Mouse (Mus musculus) cerebellum, adult 2 months (tissue): ENCODE measurements around the gene Fam49a. TPM values are rescaled to one million over a fixed set of nuclear protein-coding genes. Genes with fewer than 3 reads are reported as not detected.
"Not testable (repeated sequence)": the region's sequence is repeated elsewhere in the genome, so short reads cannot be mapped to it uniquely, and the experiment has no call there.

Experiments
- DNase-seq, 2 experiments: peaks; one replicate each; pipeline ENCODE4 v3.0.0; 2021
- H3K27ac ChIP-seq: fragments of 200-500 bp; 2 replicates; pipeline ENCODE4 v1.5.1; 2012; ENCODE audit warnings: low read length, control low read depth, inconsistent platforms; ENCODE audit not compliant: insufficient read depth
- H3K27me3 ChIP-seq: fragments of 200-500 bp; 2 replicates; pipeline ENCODE4 v1.6.1; 2012; ENCODE audit warnings: inconsistent platforms, mild to moderate bottlenecking, low read length, moderate library complexity; ENCODE audit not compliant: control insufficient read depth, insufficient read depth
- H3K4me1 ChIP-seq: fragments of 200-500 bp; 2 replicates; pipeline ENCODE4 v1.6.1; 2011; ENCODE audit warnings: low read length; ENCODE audit not compliant: control insufficient read depth, insufficient read depth
- H3K4me3 ChIP-seq: fragments of 200-500 bp; replicated peaks from 2 replicates; pipeline ENCODE3; 2011; ENCODE audit warnings: mild to moderate bottlenecking, low read depth, low read length, control low read depth; ENCODE audit not compliant: insufficient read depth
- CTCF ChIP-seq: fragments of 200-500 bp; IDR thresholded peaks from 2 replicates; pipeline ENCODE4 v1.5.1; 2011; ENCODE audit warnings: low read depth, mild to moderate bottlenecking, control low read depth, low read length, moderate library complexity, borderline replicate concordance; ENCODE audit not compliant: insufficient read depth
- POLR2A ChIP-seq: fragments of 200-500 bp; IDR thresholded peaks from 2 replicates; pipeline ENCODE4 v1.6.1; 2011; ENCODE audit warnings: low read length, control low read depth, borderline replicate concordance; ENCODE audit not compliant: insufficient read depth
- WGBS: fragments of 180-500 bp; shearing (Covaris S2); methylation state at CpG from one replicate; pipeline ENCODE4 v1.1.7; 2018; 5-methylcytosine and 5-hydroxymethylcytosine counted together
- polyA plus RNA-seq: library from polyadenylated mRNA; depleted of rRNA; stranded (reverse); fragments of >200 nt; gene quantifications from 2 replicates; pipeline ENCODE4 v1.2.3, GENCODE M21; 2012

The Fam49a gene
- polyA plus RNA-seq, 1 experiment, result 19.6 TPM

DNA sequence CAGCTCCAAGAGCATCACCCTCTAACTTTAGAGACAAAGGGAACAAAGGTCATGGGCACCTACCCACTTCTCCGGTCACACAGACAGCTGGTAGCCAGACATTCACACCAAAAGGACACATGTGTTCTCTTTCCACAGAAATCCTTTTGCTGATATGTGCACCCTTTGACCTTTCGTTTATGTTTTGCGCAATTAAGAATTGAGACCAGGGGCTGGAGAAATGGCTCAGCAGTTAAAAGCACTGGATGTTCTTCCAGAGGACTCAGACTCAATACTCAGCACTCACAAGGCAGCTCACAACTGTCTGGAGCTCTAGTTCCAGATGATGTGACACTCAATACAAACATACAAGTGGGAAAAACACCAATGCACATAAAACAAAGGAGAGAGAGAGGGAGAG, 34.3 kb upstream of the Fam49a start:
- 92% methylated on average over 3 of the region's 3 CpGs for WGBS
- H3K4me1 ChIP-seq, result no peaks in the 10 kb centered on the region
- no peak overlapping the region for H3K4me3 ChIP-seq
- H3K27me3 ChIP-seq, result no peaks in the 10 kb centered on the region
- DNase-seq, result no peak
- no peak for TF ChIP-seq CTCF
- no peak for TF ChIP-seq POLR2A
- no peak overlapping the region for H3K27ac ChIP-seq

DNA sequence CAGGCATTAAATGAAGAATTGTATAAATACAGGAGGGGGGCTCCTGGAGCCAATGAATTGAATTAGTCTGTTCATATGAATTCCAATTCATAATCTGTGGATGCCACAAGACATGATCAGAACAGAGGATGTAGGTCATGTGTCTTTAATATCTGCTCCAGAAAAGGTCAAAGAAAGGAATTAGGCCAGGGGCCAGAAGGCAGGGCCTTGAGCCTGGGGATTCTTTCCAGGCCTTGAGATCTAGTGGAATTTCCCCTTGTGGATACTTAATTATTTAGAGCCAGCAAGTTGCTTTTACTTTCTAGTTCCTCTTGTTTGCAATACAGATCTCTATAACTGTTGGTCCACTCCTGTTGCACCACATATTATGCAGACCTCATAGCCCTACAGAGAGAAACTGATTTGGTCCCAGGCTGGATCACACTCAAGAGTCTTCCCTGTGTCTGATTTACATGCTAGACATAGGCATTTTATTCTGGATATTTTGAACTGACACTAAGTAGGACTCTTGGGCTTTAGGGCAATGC, 31.8 kb upstream of the Fam49a start:
- H3K27me3 ChIP-seq, result no peaks in the 10 kb centered on the region
- no peak for DNase-seq
- no peak overlapping the region for H3K4me3 ChIP-seq
- H3K27ac ChIP-seq, result no peak overlapping the region
- no peak for TF ChIP-seq CTCF
- TF ChIP-seq POLR2A, result no peak
- H3K4me1 ChIP-seq, result no peaks in the 10 kb centered on the region

DNA sequence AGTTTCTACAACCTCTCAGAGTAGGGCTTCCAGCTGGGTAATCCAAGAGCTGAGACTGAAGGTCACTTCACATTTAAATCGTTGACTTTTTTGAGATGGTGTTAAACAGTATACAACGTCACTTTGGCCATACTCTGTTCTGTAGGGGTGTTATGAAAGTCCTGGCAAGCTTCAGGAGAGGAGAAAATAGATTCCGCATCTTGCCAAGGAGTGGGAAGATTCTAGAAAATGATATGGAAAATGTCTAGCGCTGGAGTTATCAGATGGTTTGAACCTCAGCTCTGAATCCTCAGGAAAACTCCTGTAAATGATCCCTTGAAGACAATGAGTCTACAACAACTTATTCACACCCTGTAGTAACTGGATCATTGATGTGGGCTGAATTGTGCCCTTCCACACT, 29.8 kb upstream of the Fam49a start:
- 93% methylated on average over 4 of the region's 4 CpGs for WGBS
- no peaks in the 10 kb centered on the region for H3K4me1 ChIP-seq
- no peak for DNase-seq
- no peaks in the 10 kb centered on the region for H3K27me3 ChIP-seq
- no peak overlapping the region for H3K27ac ChIP-seq
- no peak for TF ChIP-seq CTCF
- TF ChIP-seq POLR2A, result no peak
- H3K4me3 ChIP-seq, result no peak overlapping the region

DNA sequence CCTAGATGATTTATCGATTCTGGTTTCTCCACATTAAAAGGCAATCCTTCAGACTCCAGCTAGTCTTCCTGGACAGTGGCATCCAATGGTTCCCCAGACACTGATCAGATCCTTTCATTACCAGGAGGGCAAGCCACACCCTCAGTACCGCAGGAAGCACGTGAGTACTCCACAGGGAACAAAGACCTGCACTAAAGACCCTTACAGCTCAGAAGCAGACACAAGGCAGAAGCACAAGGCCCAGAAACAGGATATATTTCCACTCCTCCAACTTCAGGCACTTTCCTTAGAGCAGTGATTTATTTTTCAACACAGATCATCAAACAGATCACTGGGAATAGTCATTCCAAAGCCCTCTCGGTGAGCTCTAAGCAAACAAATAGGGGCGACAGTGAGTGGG, 25.0 kb upstream of the Fam49a start:
- TF ChIP-seq POLR2A (no peak), CTCF (no peak)
- H3K27ac ChIP-seq, result no peak overlapping the region
- no peak for DNase-seq
- no peak overlapping the region for H3K4me3 ChIP-seq
- WGBS, result 54% methylated on average over 5 of the region's 5 CpGs
- H3K27me3 ChIP-seq, result no peaks in the 10 kb centered on the region
- no peaks in the 10 kb centered on the region for H3K4me1 ChIP-seq

DNA sequence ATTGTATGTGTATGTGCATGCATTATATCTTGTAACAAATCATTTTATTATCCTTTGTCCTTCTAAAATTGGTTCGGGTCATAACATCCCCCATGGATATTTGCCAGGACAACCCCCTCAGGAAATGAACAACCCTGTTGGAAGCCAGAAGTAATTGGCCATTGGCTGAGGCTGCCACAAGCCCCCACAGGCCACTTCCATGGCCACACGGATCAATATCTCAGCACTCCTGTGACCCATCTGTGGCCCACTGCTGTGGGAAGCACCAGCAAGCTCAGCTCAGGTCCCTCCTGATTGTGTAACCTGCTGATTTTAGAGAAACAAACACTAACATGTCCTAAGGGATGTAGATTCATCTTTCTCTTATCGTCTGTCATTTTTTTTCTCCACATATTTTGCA, 22.4 kb upstream of the Fam49a start:
- 38% methylated on average over 3 of the region's 3 CpGs for WGBS
- no peak for TF ChIP-seq POLR2A
- no peak for TF ChIP-seq CTCF
- no peaks in the 10 kb centered on the region for H3K27me3 ChIP-seq
- H3K27ac ChIP-seq, result no peak overlapping the region
- H3K4me3 ChIP-seq, result no peak overlapping the region
- DNase-seq, result no peak
- no peaks in the 10 kb centered on the region for H3K4me1 ChIP-seq

DNA sequence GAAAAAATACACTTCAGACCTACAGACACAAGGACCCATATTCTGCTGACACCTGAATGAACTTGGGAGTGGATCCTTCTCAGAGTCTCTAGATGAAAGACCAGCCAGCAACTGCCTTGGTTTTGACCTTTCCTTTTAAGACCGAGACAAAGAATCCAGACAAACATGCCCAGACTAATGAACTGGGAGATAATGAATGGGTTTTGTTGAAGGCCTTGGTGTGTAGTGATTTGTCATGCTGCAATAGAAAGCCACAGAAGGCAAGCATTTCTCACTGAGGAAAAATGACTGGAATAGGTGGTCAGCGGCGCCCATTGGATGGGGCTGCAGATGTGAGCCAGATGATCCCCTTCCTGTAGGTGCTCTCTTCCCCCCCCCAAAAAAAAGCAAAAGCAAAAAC, 18.8 kb upstream of the Fam49a start:
- no peak overlapping the region for H3K27ac ChIP-seq
- no peak for DNase-seq
- no peak for TF ChIP-seq CTCF
- no peak for TF ChIP-seq POLR2A
- H3K4me3 ChIP-seq, result no peak overlapping the region
- H3K27me3 ChIP-seq, result no peaks in the 10 kb centered on the region
- 74% methylated on average over 3 of the region's 3 CpGs for WGBS
- no peaks in the 10 kb centered on the region for H3K4me1 ChIP-seq

DNA sequence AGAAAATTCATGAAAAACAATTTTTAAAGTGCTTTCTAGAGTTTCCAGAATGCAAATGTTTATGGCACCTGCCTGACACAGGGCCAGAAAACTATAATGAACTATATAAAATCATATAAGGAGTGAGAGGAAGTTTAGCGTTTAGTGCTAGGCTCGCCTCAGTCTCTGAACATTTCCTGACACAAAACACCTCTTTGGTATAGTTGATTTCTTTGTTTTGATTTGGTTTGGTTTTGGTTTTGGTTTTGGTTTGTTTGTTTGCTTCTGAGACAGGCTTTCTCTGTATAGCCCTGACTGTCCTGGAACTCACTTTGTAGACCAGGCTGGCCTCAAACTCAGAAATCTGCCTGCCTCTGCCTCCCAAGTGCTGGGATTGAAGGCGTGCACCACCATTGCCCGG, 14.9 kb upstream of the Fam49a start:
- H3K27ac ChIP-seq, H3K27me3 ChIP-seq, H3K4me1 ChIP-seq, H3K4me3 ChIP-seq, DNase-seq: not testable (repeated sequence)
- WGBS, result 97% methylated on average over 4 of the region's 4 CpGs

DNA sequence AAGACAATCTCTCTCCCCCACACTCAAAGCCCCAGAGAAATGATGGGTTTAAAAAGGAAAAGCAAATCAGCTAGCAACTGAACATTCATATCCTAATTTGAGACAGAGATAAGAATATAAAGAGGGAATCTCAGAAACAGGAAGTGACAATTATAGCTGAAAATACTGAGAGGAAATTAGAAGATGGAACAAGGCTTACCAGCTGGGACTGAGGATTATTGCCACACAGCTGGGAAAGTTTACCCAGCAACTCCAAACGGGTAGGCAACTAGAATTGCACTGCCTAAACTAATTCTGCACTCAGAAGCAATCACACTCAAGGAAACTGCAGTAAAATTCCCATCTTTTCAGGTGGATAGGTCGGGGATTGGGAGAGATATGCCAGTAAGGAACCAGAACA, 12.4 kb upstream of the Fam49a start:
- TF ChIP-seq POLR2A, result no peak
- no peak for TF ChIP-seq CTCF
- WGBS, result 57% methylated on average over 2 of the region's 2 CpGs
- Histone ChIP-seq H3K4me1 (no peaks in the 10 kb centered on the region), H3K27me3 (no peaks in the 10 kb centered on the region), H3K27ac (no peak overlapping the region), H3K4me3 (no peak overlapping the region)
- DNase-seq, result no peak
